Mouse (Mus musculus) activated CD4-positive, CD25-positive, alpha-beta regulatory T cell (primary cell): ENCODE measurements around the gene Pou3f1. TPM values are rescaled to one million over a fixed set of nuclear protein-coding genes. Genes with fewer than 3 reads are reported as not detected.

Experiments used
- polyA plus RNA-seq, 2 experiments: library from polyadenylated mRNA; unstranded; fragments of 100-300 nt; shearing (Covaris generic); gene quantifications; one replicate each; pipeline ENCODE4 v1.2.1; 2017

Gene Pou3f1
- polyA plus RNA-seq, result under 1 TPM in 1 of 2 experiments, not detected in 1; 0.11 TPM

DNA sequence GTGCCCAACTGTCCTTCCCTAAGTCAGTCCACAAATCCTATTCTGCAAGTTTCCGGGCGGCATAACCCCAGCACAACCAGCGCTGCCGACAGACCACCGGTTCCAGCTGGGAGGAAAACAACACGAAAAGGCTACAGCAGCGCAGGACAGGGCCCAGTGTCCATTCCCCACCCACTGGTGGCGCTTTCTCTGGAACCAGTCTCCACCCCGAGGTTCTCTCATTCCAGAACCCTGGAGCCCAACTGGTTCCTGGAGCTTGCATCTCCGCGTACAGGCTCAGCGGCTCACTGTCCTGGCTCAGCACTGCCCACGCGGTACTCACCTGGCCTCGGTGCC is at the start of gene Pou3f1:
TSS of gene Pou3f1 (plus strand) at position 290 of the 336 bp plus-strand sequence.

DNA sequence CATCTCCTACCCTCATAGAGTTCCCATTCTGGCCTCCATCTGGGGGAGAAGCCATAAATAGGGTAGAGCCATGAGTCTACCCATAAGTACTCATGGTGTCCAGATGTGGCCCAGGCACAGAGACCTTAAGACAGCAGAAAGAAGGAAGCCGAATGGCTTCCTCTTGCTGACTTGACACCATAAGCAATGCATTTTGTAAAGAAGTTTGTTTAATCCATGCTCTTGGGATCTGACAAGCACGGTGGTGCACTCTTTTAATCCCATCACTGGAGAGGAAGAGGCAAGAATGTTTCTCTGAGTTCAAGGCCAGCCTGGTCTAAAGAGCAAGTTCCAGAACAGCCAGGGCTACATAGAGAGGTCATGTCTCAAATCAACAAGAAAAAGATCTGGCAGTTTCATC is 45.9 kb upstream of the Pou3f1 start, which contains the start of gene 3100002H09Rik:
TSS of gene 3100002H09Rik (minus strand) at position 101 of the 400 bp plus-strand sequence.

GRCm38 (mm10) chr4:124693135-124693894 is 36.7 kb downstream of the Pou3f1 start, which contains the start of gene Utp11:
Gene Utp11, minus strand, starts transcription at chr4:124693600.

DNA sequence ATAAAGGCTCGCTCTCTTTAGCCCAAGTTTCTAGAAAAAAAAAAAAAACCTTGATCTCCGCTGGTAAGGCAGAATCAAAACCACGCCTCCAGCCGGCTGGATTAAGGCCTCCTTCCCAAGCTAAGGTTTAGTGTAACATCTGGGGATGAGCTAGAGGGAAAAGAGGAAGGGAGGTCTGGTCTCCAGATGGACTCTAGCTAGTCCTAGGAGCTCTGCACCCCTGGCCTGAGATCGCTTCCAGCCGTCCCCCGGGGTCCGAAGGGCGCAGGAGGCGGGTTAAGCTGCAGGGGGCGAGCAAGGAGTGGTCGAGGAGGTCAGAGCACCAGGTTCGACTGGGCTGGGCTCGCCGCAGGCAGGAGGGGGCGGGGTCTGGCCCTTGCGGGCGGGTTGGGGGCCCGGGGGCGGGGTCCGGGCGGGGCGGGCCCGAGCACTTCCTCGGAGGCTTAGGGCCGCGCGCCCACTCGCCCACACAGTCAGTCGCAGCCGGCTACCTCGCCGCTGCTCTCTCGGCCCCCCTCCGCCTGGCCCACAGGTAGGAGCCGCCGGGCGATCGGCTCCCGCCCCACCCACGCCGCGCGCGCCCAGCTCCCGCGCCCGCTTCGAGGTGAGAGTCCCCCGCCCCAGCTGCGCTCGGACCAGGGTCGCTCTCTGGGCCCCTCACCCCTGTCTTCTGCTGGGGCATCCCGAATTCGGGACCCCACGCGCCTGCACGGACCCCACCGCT is 43.8 kb downstream of the Pou3f1 start, which contains the start of gene Fhl3:
TSS of gene Fhl3 (plus strand) at position 454 of the 724 bp plus-strand sequence.

Other genes starting within 250 kb of the Pou3f1 start
- gene 3100002H09Rik, start 46.0 kb upstream of the Pou3f1 start, polyA plus RNA-seq, result under 1 TPM; 0.31 to 0.60 TPM
- 10 to 100 TPM; 63.2 to 64.8 TPM for gene Utp11, start 36.8 kb downstream of the Pou3f1 start, polyA plus RNA-seq
- under 1 TPM; 0.69 to 0.98 TPM for gene Fhl3, start 43.9 kb downstream of the Pou3f1 start, polyA plus RNA-seq
- gene Sf3a3, start 58.0 kb downstream of the Pou3f1 start, polyA plus RNA-seq, result 100 to 1,000 TPM; 110 to 142 TPM
- 100 to 1,000 TPM; 102 to 110 TPM for gene Inpp5b, start 85.0 kb downstream of the Pou3f1 start, polyA plus RNA-seq
- gene Mtf1, start 145.3 kb downstream of the Pou3f1 start, polyA plus RNA-seq, result 10 to 100 TPM; 20.1 to 23.4 TPM
- gene Yrdc, start 193.9 kb downstream of the Pou3f1 start, polyA plus RNA-seq, result 10 to 100 TPM; 66.2 to 98.8 TPM
- 10 to 100 TPM; 24.1 to 36.1 TPM for gene 1110065P20Rik, start 194.4 kb downstream of the Pou3f1 start, polyA plus RNA-seq
- 1 to 10 TPM; 1.8 to 2.5 TPM for gene Maneal, start 205.4 kb downstream of the Pou3f1 start, polyA plus RNA-seq
- under 1 TPM in 1 of 2 experiments, not detected in 1; 0.12 TPM for gene Epha10, start 224.1 kb downstream of the Pou3f1 start, polyA plus RNA-seq